Mouse (Mus musculus): ENCODE measurements around the gene Rpl13a. TPM values are rescaled to one million over a fixed set of nuclear protein-coding genes. Genes with fewer than 3 reads are reported as not detected.
"Not testable (repeated sequence)": the region's sequence is repeated elsewhere in the genome, so short reads cannot be mapped to it uniquely, and the experiment has no call there.

The Rpl13a gene
- polyA plus RNA-seq, 1 experiment from 2014 or later, result 1,234 TPM

DNA sequence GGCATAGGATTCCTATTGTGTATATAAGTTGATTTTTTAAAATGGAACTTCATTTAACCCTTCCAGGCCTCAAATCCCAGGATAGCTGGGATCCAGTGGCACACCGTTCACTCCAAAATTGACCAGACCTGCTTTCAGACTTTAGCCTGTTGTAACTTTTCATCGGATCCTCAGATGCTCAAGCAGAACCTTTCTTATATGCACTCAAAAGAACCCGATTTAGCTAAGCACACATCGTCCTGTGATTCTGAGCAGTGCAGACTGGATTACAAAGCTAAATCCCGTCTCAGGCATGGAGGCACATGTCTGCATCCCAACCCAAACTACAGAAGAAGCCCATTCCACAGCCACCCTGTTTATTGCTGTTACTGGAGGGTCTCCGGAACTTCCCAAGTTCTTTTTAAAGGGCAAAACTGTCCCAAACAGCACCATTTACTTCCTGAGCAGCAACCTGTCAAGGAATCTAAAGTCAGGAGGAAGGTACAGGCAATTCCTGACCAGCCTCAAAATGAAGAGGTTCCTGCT lies 799 bp downstream of the Rpl13a start:
- H3K4me3 ChIP-seq, result peak overlapping the region; percentile 98
- H3K27me3 ChIP-seq (ENCODE audit: poor library complexity, severe bottlenecking), result 0 out of 2 replicates have a peak, but pooled peaks cover 5% of the 10 kb centered on the region
- H3K27ac ChIP-seq, result peak overlapping the region; percentile 100
- H3K4me1 ChIP-seq, result peaks cover 52% of the 10 kb centered on the region
- no peaks in the 10 kb centered on the region for H3K9me3 ChIP-seq
- 3% methylated on average over 6 of the region's 6 CpGs for WGBS
- H3K36me3 ChIP-seq (replicated peaks), result peaks cover 38% of the 10 kb centered on the region
- no peak for DNase-seq (ENCODE audit: extremely low spot score, low spot score)

DNA sequence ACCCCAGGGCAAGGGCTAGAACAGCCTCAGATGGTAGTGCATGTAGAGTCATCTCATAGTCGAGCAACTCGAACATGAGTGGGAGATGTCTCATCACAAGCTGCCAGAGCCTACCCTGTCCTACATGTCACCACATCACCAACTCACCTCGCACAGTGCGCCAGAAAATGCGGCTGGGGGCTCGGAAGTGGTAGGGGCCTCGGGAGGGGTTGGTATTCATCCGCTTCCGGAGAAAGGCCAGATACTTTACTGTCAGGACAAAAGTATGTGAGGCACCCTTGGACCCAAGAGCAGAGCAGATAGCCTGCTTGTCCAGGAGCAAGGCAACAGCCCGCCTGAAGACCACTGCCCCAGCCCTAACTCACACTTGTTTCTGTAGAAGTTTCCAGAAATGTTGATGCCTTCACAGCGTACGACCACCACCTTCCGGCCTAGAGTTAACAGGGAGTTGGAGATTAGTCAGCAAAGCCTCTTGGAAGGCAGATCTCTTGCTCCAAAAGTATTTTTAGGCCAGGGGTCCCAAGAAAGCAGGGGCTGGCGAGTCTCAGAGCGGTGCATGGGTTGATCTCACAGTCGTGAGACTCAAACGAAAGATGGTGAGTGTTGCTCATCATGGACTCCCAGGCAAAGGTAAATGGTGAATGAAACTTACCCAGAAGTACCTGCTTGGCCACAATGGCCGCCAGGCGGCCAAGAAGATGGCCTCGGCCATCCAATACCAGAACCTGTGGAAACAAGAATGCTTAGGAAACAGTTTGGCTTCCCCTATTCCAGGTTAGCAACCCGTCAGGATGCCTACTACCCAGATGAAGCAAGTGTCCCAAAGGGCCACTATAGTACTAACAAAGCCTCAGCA lies 1.5 kb downstream of the Rpl13a start:
- 54% methylated on average over 21 of the region's 21 CpGs for WGBS
- Histone ChIP-seq H3K27ac (peak overlapping the region; percentile 100), H3K9me3 (no peaks in the 10 kb centered on the region), H3K4me3 (peak overlapping the region; percentile 98), H3K27me3 (ENCODE audit: poor library complexity, severe bottlenecking) (0 out of 2 replicates have a peak, but pooled peaks cover 4% of the 10 kb centered on the region), H3K36me3 (replicated peaks) (peaks cover 45% of the 10 kb centered on the region), H3K4me1 (peaks cover 59% of the 10 kb centered on the region)
- DNase-seq (ENCODE audit: extremely low spot score, low spot score), result peak; percentile 42

DNA sequence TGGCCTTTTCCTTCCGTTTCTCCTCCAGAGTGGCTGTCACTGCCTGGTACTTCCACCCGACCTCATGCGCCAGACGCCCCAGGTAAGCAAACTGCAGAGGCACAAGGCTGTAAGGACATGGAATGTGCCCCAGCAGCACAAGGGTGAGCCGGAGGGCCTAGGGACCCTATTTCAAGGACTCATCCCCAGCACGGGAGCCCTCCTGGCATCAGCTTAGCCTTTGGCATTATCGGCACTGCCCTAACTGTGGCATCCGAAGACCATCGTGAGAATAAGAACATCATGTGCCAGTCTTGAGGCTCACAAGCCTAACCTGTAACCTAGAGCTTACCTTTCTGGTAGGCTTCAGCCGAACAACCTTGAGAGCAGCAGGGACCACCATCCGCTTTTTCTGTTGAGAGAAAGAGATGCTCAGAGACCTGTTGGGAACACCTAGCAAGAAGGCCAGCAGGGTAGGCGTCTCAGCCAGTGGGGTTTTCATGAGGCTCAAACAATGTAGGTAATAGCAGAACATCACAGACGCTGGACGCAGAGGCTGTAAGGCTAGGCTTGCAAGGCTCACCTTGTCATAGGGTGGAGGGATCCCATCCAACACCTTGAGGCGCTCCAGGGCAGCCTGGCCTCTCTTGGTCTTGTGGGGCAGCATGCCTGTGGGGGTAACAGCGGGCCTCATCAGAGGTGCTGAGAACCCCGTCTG lies 2.3 kb downstream of the Rpl13a start:
- 81% methylated on average over 17 of the region's 17 CpGs for WGBS
- H3K36me3 ChIP-seq (replicated peaks), result peaks cover 53% of the 10 kb centered on the region

DNA sequence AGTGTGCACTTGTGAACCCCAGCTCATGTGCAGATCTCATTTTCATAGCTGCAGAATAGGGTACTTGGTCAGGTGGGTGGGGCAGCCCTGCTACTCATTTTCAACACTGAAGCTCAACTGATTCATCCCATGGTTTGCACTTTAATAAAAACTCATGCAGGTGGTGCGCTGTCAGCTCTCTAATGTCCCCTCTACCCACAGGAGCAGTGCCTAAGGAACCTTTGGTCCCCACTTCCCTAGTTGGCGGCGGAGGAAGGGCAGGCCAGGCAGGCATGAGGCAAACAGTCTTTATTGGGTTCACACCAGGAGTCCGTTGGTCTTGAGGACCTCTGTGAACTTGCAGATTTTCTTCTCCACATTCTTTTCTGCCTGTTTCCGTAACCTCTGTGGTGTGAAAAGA lies 2.9 kb downstream of the Rpl13a start:
- DNase-seq (ENCODE audit: extremely low spot score, low spot score), result not testable (repeated sequence)
- peak overlapping the region; percentile 98 for H3K4me3 ChIP-seq
- 67% methylated on average over 5 of the region's 5 CpGs for WGBS

More for the DNA sequence above, 2.3 kb downstream of the Rpl13a start:
- H3K27me3 ChIP-seq (ENCODE audit: poor library complexity, severe bottlenecking), result no peaks in the 10 kb centered on the region
- no peak for DNase-seq (ENCODE audit: extremely low spot score, low spot score)
- peak overlapping the region; percentile 98 for H3K4me3 ChIP-seq
- H3K27ac ChIP-seq, result peak overlapping the region; percentile 100
- H3K4me1 ChIP-seq, result peaks cover 67% of the 10 kb centered on the region
- H3K9me3 ChIP-seq, result no peaks in the 10 kb centered on the region

DNA sequence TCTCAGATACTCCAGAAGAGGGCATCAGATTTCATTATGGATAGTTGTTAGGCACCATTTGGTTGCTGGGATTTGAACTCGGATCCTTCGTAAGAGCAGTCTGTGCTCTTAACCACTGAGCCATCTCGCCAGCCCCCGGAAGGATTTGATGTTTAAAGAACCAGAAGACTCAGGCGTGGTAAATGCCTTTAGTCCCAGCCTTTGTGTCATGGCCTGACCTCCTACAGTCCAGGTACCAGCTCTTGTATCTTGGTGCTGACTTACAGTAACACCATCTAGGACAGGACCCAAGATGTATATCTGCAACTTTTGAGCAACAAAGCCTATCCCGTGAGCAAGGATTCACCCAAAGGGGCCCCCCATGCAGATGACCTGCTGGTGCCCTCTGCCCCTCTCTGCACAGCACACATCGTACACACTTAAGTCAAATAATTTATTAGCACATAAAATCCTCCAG lies 3.4 kb downstream of the Rpl13a start:
- Histone ChIP-seq H3K4me1 (peaks cover 69% of the 10 kb centered on the region), H3K9me3 (no peaks in the 10 kb centered on the region), H3K27me3 (ENCODE audit: poor library complexity, severe bottlenecking) (no peaks in the 10 kb centered on the region), H3K36me3 (replicated peaks) (peaks cover 64% of the 10 kb centered on the region), H3K27ac (peak overlapping the region; percentile 98), H3K4me3 (peak overlapping the region; percentile 98)
- 19% methylated on average over 7 of the region's 7 CpGs for WGBS
- peak; percentile 56 for DNase-seq (ENCODE audit: extremely low spot score, low spot score)

More for the DNA sequence above, 2.9 kb downstream of the Rpl13a start:
- not testable (repeated sequence) for H3K9me3 ChIP-seq; H3K27me3 ChIP-seq (ENCODE audit: poor library complexity, severe bottlenecking)
- H3K36me3 ChIP-seq (replicated peaks), result peaks cover 59% of the 10 kb centered on the region
- H3K27ac ChIP-seq, result peak overlapping the region; percentile 100
- peaks cover 70% of the 10 kb centered on the region for H3K4me1 ChIP-seq

DNA sequence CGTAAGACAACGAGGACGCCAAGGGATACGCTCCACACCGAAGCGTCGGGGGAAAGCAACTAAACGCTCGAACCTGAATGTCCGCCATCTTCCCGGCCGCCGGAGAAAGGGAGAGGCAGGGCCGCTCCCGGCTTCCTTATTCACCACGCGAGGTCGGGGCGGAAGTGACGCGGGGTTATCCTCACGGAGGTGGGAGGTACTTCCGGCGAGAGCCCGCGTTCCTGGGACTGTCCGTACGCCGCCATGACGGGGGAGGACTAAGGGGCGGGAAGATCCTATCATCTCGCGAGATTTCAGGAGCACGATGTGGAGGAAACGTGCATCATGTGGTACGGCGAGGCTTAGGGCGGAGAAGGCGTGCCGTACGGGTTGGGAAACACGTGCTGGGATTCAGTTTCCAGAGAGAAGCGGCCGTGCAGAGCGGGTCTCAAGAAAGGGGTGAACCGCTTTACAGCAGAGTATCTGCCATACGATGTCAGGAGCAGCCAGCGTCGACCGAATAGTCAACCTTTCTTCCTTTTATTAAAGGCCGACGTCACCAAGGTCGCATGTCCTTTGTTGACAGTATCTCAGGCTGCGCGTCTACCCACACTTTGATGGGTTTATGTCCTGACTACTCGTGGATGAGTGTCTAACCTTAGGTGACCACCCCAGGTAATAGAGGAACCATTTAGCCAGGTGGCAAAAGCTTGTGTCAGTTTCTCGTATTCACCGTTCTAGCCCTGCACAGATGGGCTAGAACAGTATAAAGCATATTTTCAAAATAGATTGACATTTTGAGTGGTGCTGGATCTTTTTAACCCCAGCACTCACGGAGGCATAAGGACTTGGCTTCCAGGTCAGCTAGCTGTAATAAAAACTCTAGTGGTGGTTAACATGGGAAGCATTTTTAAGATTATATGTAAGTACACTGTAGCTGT lies 4.1 kb downstream of the Rpl13a start, which contains the start of gene Rps11:
Rps11 (minus strand) TSS at position 216 of the 920 bp plus-strand sequence.
- Histone ChIP-seq H3K9me3 (no peaks in the 10 kb centered on the region), H3K27ac (peak within 1 kb of the TSS; percentile 98), H3K36me3 (replicated peaks) (peaks cover 71% of the 10 kb centered on the region), H3K27me3 (ENCODE audit: poor library complexity, severe bottlenecking) (no peaks in the 10 kb centered on the region), H3K4me1 (peaks cover 62% of the 10 kb centered on the region), H3K4me3 (peak within 1 kb of the TSS; percentile 98)
- under 1% methylated on average over 59 of the region's 59 CpGs for WGBS
- DNase-seq (ENCODE audit: extremely low spot score, low spot score), result peak; percentile 100

DNA sequence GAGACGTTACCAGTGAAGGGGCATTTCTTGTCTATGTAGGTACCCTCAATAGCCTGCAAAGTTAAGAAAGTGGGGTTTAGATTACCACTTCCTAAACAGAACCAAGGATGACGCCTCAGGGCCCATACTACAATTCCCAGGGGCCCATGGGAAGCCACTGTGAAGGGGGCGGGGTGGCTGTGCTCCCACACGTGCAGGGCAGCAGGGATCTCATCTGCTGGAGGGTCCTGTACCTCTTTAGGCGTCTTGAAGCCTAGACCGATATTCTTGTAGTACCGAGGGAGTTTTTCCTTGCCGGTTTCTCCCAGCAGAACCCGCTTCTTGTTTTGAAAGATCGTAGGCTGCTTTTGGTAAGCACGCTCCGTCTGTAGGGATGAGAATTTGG lies 5.4 kb downstream of the Rpl13a start:
- no peaks in the 10 kb centered on the region for H3K27me3 ChIP-seq (ENCODE audit: poor library complexity, severe bottlenecking)
- WGBS, result 28% methylated on average over 12 of the region's 12 CpGs
- H3K4me1 ChIP-seq, result peaks cover 56% of the 10 kb centered on the region
- no peaks in the 10 kb centered on the region for H3K9me3 ChIP-seq
- peak overlapping the region; percentile 98 for H3K27ac ChIP-seq
- DNase-seq (ENCODE audit: extremely low spot score, low spot score), result no peak
- peaks cover 84% of the 10 kb centered on the region for H3K36me3 ChIP-seq (replicated peaks)
- H3K4me3 ChIP-seq, result peak overlapping the region; percentile 98

DNA sequence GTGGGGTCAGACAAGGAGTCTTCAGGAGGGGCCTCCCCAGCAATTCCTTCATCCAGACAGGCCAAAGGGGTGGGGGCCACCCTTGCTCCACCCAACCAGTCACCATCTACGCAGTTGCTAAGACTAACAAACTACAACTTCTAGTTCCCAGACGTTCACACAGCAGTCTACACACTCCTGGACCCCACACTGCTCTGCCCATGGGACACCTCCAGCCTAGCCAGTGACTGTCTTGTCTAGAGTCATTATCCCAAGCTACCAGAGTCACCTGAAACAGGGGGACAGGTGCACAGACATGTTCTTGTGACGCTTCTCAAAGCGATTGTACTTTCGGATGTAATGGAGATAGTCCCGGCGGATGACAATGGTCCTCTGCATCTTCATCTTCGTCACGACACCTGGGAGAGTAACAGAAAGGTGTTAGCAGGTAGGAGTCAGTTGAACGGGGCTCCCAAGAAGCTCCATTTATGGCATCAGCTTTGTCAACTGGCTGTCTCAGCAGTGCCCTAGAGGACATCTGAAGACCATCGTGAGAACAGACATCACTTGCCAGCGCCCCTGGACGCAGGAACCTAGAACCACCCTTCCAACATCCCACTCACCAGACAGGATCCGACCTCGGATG lies 5.9 kb downstream of the Rpl13a start:
- H3K4me1 ChIP-seq, result peaks cover 56% of the 10 kb centered on the region
- 90% methylated on average over 15 of the region's 15 CpGs for WGBS
- no peaks in the 10 kb centered on the region for H3K27me3 ChIP-seq (ENCODE audit: poor library complexity, severe bottlenecking)
- no peaks in the 10 kb centered on the region for H3K9me3 ChIP-seq
- H3K27ac ChIP-seq, result peak overlapping the region; percentile 98
- peaks cover 86% of the 10 kb centered on the region for H3K36me3 ChIP-seq (replicated peaks)
- H3K4me3 ChIP-seq, result peak overlapping the region; percentile 98
- no peak for DNase-seq (ENCODE audit: extremely low spot score, low spot score)

DNA sequence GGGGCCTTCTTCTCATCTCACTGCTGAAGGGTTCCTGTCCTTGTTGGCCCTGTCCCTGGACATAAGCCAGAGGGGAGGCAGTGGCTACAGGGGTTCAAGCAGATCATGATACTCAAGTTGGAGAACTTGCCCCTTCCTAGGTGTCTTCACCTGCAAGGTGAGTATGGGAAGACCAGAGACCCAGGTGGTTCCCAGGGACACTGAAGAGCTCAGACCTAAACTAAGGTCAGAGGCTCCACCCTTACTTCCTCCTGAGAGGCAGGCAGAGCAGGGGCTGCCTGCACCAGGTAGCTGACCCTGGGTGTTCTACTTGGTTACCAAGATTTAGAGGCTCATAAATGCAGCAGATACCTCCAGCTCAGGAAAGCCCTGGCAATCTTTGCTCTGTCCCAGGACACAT lies 6.6 kb downstream of the Rpl13a start:
- no peaks in the 10 kb centered on the region for H3K9me3 ChIP-seq
- H3K36me3 ChIP-seq (replicated peaks), result peaks cover 83% of the 10 kb centered on the region
- H3K27me3 ChIP-seq (ENCODE audit: poor library complexity, severe bottlenecking), result no peaks in the 10 kb centered on the region
- DNase-seq (ENCODE audit: extremely low spot score, low spot score), result no peak
- H3K4me3 ChIP-seq, result peak overlapping the region; percentile 98
- H3K4me1 ChIP-seq, result peaks cover 50% of the 10 kb centered on the region
- H3K27ac ChIP-seq, result 0 out of 2 replicates have a peak overlapping the region, but pooled peaks have one; percentile 35

DNA sequence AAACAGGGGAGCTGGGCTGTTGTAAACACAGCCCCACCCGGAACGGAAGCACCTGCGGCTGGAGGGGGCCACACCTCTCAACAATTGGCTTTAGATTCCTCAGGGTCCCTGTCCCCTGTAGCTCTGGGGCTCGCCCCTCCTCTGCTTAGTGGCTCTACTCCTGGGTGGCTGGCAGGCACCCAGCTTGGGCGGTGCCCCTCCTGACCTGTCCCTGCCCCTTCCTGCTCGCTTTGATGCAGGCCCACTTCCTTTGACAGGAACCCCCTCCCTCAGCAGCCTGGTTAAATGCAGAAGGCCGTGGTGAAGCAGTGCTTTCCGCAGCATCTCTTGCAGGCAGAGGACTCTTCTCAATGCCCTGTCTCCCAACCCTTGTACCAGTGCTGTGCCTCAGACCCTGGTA lies 7.2 kb downstream of the Rpl13a start:
- WGBS, result 81% methylated on average over 8 of the region's 8 CpGs
- H3K4me3 ChIP-seq, result peak overlapping the region; percentile 98
- peak overlapping the region; percentile 60; the same call in 1 of the 2 replicates for H3K27ac ChIP-seq

DNA sequence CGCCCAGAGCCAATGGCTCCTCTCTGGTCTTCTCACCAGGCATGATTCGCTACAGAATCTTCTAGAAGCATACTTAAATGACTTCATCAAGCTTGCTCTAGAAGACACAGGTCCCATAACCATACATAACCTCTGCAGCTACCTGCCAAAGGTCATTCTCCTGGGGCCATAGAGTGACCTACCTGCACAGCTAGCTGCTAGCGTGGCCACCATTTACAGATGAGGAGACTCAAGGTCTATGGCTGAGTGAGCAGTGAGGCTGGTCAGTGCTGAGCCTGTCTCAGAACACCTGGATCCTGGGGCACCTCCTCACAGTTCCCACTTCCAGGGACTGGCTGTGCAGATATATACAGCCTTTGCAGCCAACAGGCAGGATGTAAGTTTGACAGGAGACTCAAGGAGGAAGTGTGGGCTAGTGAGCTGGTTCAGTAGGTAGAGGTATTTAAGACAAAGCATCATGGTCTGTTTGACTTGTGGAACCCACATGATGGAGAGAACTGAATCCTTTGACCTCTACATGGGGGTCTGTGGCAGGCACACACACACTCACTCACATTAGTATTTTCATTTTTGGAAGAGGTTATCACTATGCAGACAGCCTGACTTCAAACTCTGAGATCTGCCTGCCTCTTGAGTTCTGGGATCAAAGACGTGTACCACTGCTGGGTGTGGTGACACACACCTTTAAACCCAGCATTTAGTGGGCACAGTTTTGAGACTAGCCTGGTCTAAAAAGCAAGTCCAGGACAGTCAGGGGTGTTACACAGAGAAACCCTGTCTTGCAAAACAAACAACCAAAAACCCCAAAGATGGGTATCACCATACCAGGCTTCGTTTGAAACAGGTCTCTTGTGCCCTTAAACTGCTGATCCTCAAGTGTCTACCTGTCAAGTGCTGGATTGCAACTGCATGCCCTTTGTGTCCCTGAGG lies 8.5 kb downstream of the Rpl13a start:
- Histone ChIP-seq H3K4me1 (peaks cover 31% of the 10 kb centered on the region), H3K9me3 (no peaks in the 10 kb centered on the region), H3K27me3 (ENCODE audit: poor library complexity, severe bottlenecking) (no peaks in the 10 kb centered on the region), H3K36me3 (replicated peaks) (peaks cover 64% of the 10 kb centered on the region), H3K4me3 (no peak overlapping the region), H3K27ac (no peak overlapping the region)
- 87% methylated on average over 5 of the region's 5 CpGs for WGBS
- no peak for DNase-seq (ENCODE audit: extremely low spot score, low spot score)

More for the DNA sequence above, 7.2 kb downstream of the Rpl13a start:
- peaks cover 44% of the 10 kb centered on the region for H3K4me1 ChIP-seq
- no peaks in the 10 kb centered on the region for H3K9me3 ChIP-seq
- peaks cover 77% of the 10 kb centered on the region for H3K36me3 ChIP-seq (replicated peaks)
- DNase-seq (ENCODE audit: extremely low spot score, low spot score), result no peak
- no peaks in the 10 kb centered on the region for H3K27me3 ChIP-seq (ENCODE audit: poor library complexity, severe bottlenecking)

Data from forebrain, embryonic 10.5 days (tissue).